Mouse (Mus musculus) heart, postnatal 0 days (tissue): ENCODE data around the gene Socs3.

Experiments used
- CTCF ChIP-seq: IDR thresholded peaks from 2 replicates; pipeline ENCODE4 v1.5.1; 2016; ENCODE audit warnings: antibody characterized with exemption, control low read depth, low read depth
- EP300 ChIP-seq: IDR thresholded peaks from 2 replicates; pipeline ENCODE4 v1.6.1; 2016; ENCODE audit warnings: antibody characterized with exemption, low read depth

DNA sequence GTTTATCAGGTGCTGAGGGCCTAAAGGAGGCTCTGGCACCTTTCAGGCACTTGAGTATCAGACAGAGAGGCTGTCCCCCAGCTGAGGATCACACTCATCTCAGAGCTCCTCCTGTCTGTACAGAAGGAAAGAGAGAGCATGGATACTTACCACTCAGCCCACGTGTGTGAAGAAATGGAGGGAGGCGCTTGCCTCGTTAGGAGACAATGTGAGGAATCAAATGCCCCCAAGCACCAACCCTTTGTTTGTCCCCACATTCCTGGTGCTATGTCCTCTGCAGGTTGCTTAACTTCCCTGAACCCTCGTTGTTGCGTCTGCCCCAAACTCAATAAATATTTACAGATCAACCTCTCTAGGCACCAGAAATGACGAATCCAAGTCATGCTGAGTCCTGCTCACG is 4.8 kb downstream of the Socs3 start:
- TF ChIP-seq CTCF: no peak
- no peak for TF ChIP-seq EP300
